Mouse (Mus musculus) retina, postnatal 7 days (tissue): ENCODE data around the gene Grap.
"Not testable (repeated sequence)": the region's sequence is repeated elsewhere in the genome, so short reads cannot be mapped to it uniquely, and the experiment has no call there.

ENCODE experiments used
- DNase-seq: peaks from one replicate; pipeline ENCODE4 v3.0.0-alpha.2; 2012; ENCODE audit warnings: low read depth, low spot score

The Grap gene

GRCm38 (mm10) chr11:61638764-61639536, 14.1 kb upstream of the Grap start:
- DNase-seq, result no peak

DNA sequence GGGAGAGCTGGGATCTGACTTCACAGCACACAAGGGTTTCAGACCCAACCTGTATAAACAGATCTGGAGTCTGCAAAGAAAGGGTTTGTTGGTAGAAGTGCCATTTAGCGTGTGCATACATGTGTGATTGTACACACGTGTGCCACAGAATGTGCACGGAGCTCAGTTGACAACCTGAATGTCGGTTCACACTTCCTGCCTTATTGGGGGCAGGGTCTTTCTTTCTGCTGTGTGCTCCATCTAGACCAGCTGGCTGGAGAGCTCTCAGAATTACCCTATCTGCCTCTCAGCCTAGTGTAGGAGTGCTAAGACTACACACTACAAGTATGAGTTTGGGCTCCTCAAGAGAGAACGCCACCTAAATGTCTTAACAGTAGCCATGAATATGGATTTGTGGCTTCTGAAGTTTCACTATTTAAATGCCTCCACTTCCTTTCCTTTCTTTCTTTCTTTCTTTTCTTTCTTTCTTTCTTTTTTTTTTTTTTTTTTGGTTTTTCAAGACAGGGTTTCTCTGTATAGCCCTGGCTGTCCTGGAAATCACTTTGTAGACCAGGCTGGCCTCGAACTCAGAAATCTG, 13.4 kb upstream of the Grap start:
- no peak for DNase-seq

DNA sequence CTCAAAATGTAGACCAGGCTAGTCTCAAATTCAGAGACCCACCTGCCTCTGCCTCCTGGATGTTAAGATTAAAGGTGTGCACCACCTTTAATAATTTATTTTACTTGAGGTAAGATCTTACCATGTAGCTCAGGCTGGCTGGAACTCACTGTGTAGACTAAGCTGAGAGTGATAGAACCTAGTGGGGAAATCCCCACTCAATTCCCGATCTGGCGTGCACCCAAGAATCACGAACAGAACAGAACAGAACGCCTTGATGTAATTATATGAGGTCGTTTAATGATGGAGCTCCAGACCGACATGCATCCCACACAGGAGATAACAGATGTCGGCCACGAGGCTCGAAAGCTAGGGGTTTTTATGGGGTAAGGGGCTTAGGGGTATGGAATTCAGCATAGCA, 12.5 kb upstream of the Grap start:
- DNase-seq, result not testable (repeated sequence)

GRCm38 (mm10) chr11:61642106-61642505, 11.0 kb upstream of the Grap start:
- DNase-seq, result no peak

DNA sequence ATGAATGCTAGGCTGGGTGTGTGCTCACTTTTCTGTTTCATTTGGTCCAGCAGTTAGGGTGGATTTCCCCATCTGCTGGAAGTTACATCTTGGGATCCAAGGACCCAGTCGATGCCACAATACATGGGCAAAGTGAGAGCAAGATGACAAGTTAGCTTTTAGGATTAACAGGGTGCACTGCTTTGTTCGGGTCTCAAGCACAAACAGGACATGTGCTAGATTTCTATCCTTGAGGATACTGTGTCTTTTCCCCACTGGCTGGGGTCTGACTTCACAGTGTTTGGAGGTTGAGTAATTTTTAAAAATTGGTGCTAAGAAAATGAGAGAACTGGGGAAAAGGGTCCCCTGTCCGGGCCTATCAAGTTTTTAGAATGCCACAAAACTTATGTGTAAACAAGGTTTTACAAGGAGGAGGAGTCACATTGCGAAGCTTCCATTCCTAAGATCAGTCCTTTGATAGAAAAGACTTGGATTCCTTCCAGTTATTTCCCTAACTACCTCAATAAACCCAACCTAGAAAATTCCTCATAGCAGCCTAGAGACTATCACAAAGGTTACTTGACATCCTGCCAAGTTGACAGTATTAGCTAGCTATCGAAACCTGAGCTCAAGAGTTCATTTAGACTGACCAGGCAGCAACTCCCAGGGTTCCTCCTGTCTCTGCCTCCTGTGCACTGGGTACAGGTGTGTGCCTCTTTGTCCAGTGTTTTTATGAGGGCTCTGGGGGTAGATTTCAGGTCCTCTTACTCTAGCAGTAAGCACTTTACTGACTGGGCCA, 9.7 kb upstream of the Grap start:
- no peak for DNase-seq

- DNase-seq, result no peak
These were observed 8.3 kb upstream of the Grap start for GRCm38 (mm10) chr11:61644576-61645326.

GRCm38 (mm10) chr11:61645357-61645857, 7.7 kb upstream of the Grap start:
- DNase-seq, result no peak

- DNase-seq, result no peak
These were observed 6.5 kb upstream of the Grap start for GRCm38 (mm10) chr11:61646499-61647039.

- no peak for DNase-seq
These were observed 5.8 kb upstream of the Grap start for GRCm38 (mm10) chr11:61647110-61647910.

- no peak for DNase-seq
These were observed 4.9 kb upstream of the Grap start for GRCm38 (mm10) chr11:61647956-61648748.

DNA sequence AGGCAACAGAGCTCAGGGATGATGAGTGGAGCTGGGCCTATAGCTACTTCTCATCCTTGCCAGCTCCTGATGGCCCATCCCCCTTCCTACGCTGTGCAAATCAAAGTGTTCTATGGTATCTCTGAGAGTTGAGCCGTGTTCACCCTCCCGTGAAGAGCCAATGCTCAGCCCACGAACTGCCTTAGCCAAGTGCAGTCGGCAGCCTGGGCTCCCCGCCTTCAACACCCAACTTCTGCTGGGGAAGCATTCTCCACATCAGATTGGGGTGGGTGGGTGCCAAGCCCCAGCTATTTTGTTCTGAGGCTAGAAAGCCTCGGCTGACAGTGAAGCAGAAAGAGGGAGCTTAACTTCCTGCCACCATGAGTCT, 4.3 kb upstream of the Grap start:
- no peak for DNase-seq

GRCm38 (mm10) chr11:61649163-61649580, 3.9 kb upstream of the Grap start:
- DNase-seq, result no peak

- DNase-seq, result no peak
These were observed 3.4 kb upstream of the Grap start for GRCm38 (mm10) chr11:61649626-61650025.

DNA sequence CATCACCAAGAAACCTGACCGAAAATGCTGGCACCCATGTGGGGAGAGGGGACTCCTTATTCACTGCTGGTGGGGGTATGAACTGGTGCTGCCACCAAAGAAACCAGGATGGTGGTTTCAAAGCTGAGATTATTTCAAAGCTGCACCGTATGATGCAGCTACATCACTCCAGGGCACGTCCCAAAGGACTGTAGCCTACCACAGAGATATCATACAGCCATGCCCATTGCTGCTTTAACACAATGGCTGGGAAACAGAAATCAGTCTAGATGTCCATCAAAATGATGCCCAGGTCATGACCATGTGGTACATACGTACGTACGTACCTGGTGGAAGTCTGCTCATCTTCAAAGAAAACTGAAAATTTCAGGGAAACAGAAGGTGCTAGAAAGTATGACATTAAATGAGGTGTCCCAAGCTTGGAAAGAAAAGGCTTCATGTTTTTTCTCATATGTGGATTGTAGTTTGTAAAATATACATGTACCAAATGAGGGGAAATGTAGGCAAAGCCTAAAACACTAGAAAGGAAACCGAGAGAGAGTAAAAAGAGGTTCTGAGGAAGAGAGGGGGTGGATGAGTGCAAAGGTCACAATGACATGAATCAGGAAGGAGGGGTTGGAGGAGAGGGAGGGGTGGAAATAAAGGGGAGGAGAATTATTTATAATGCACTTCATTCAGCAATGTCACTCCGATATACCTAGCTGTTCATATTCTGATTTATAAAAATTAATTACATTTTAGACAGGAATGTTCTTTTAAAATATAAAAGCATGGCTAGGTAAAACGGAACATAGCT, 2.4 kb upstream of the Grap start:
- DNase-seq, result no peak

DNA sequence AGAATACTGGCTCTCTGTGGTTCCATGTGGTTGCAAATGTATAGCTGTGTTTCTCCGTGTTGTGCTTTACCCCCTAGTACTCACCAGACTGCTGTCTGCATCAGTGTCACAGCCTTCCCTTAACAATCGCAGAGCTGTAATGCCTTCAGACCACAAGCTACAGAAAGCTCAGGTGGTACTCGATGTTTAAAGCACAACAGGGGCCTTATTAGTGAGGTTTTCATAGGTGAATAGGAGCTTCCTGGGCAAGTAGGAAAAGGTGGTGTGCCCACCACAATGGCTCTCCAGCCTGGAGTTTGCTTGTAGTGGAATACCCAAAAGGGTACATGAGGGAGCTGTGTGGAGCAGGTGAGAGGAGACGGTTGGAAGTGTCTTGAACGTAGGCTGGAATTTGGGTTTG, 849 bp upstream of the Grap start:
- DNase-seq, result no peak

DNA sequence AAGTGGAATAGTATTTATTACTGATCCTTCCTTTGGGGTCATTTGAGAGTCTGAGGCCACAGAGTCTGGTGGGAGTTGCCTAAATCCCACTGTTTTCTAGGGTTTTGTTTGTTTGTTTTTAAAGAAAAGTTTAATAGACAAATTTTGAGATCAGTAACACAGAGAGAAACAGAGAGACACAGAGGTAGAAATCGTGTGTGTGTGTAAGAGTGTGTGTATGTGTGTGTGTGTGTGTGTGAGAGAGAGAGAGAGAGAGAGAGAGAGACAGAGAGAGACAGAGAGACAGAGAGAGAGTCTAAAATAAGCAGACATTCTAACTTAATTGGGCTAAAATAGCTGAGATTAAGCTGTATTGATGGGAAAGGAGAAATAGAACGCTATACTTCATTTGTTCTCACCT, 503 bp downstream of the Grap start:
- DNase-seq, result no peak

GRCm38 (mm10) chr11:61654786-61655311, 1.8 kb downstream of the Grap start:
- DNase-seq, result no peak

GRCm38 (mm10) chr11:61655649-61656048, 2.6 kb downstream of the Grap start:
- no peak for DNase-seq
